Mouse (Mus musculus) CH12.LX (cell line): ENCODE data around the gene Gm12184. TPM values are rescaled to one million over a fixed set of nuclear protein-coding genes. Genes with fewer than 3 reads are reported as not detected.

Source experiments
- DNase-seq: peaks from one replicate; pipeline ENCODE4 v3.0.0-alpha.2; 2013; ENCODE audit errors: extremely low read depth
- H3K27ac ChIP-seq: 2 replicates; pipeline ENCODE4 v1.5.1; 2012; ENCODE audit warnings: low read depth, mild to moderate bottlenecking, control low read depth, moderate library complexity; ENCODE audit not compliant: insufficient read depth
- H3K27me3 ChIP-seq: replicated peaks from 2 replicates; pipeline ENCODE3; 2012; ENCODE audit warnings: inconsistent platforms
- H3K36me3 ChIP-seq, 2 experiments: replicated peaks in 1 of 2; 2 replicates each; pipeline versions ENCODE3 to v1.6.1; 2012; ENCODE audit warnings: inconsistent platforms in 1 of 2, low read length in 1 of 2, mild to moderate bottlenecking in 1 of 2, mixed read lengths in 1 of 2, moderate library complexity in 1 of 2; ENCODE audit not compliant: control insufficient read depth in 1 of 2, insufficient read depth in 1 of 2
- H3K4me1 ChIP-seq, 2 experiments: 2 replicates each; pipeline ENCODE4 v1.6.1; 2012; ENCODE audit warnings: inconsistent platforms in 1 of 2, moderate library complexity in 1 of 2; ENCODE audit not compliant: insufficient read depth in 2 of 2, control insufficient read depth in 1 of 2
- H3K4me2 ChIP-seq: 2 replicates; pipeline ENCODE4 v1.6.1; 2012; ENCODE audit warnings: low read depth, mild to moderate bottlenecking, control low read depth; ENCODE audit not compliant: poor library complexity, insufficient read depth, severe bottlenecking
- H3K4me3 ChIP-seq, 3 experiments: fragments of 150-350 bp in 1 of 3; sonication (generic) in 1 of 3; replicated peaks in 1 of 3; 2 replicates each; pipeline versions ENCODE3 to v1.5.1; 2011 to 2012; ENCODE audit warnings: low read depth in 2 of 3, low read length in 2 of 3, mild to moderate bottlenecking in 2 of 3, moderate library complexity in 2 of 3, control low read depth in 1 of 3, improper control_type of control experiment in 1 of 3, inconsistent platforms in 1 of 3, mixed read lengths in 1 of 3; ENCODE audit not compliant: poor library complexity in 1 of 3
- H3K79me2 ChIP-seq: replicated peaks from 2 replicates; pipeline ENCODE4 v1.6.1; 2012; ENCODE audit warnings: mild to moderate bottlenecking, moderate library complexity; ENCODE audit not compliant: control insufficient read depth, poor library complexity, insufficient read depth, severe bottlenecking; ENCODE audit errors: extremely low read depth
- H3K9ac ChIP-seq: 2 replicates; pipeline ENCODE4 v1.6.1; 2012; ENCODE audit warnings: low read depth, mild to moderate bottlenecking, control low read depth, moderate library complexity; ENCODE audit not compliant: insufficient read depth
- H3K9me3 ChIP-seq: replicated peaks from 2 replicates; pipeline ENCODE3; 2012; ENCODE audit warnings: low read length, inconsistent platforms, mixed read lengths
- CHD2 ChIP-seq: IDR thresholded peaks from 2 replicates; pipeline ENCODE4 v1.6.1; 2011; ENCODE audit warnings: low read length, improper control_type of control experiment
- CTCF ChIP-seq, 2 experiments: IDR thresholded peaks in 1 of 2; conservative IDR thresholded peaks in 1 of 2; 2 replicates each; pipeline ENCODE4 v1.5.1; 2011 to 2012; ENCODE audit warnings: low read depth in 2 of 2, low read length in 2 of 2, improper control_type of control experiment in 1 of 2, inconsistent platforms in 1 of 2, mild to moderate bottlenecking in 1 of 2, moderate library complexity in 1 of 2
- ELF1 ChIP-seq: IDR thresholded peaks from 2 replicates; pipeline ENCODE4 v1.6.1; 2014; ENCODE audit warnings: low read depth, mild to moderate bottlenecking, inconsistent platforms, low read length, improper control_type of control experiment
- EP300 ChIP-seq: IDR thresholded peaks from 2 replicates; pipeline ENCODE4 v1.6.1; 2011; ENCODE audit warnings: low read length, improper control_type of control experiment
- GABPA ChIP-seq: IDR thresholded peaks from 2 replicates; pipeline ENCODE4 v1.6.1; 2012; ENCODE audit warnings: low read depth, low read length, improper control_type of control experiment, inconsistent platforms; ENCODE audit not compliant: insufficient replicate concordance
- HCFC1 ChIP-seq: IDR thresholded peaks from 2 replicates; pipeline ENCODE4 v1.6.1; 2012; ENCODE audit warnings: low read depth, mild to moderate bottlenecking, inconsistent platforms, low read length, improper control_type of control experiment
- IRF4 ChIP-seq: IDR thresholded peaks from 2 replicates; pipeline ENCODE4 v1.6.1; 2014; ENCODE audit warnings: low read depth, mild to moderate bottlenecking, inconsistent platforms, low read length, improper control_type of control experiment
- JUND ChIP-seq: conservative IDR thresholded peaks from 2 replicates; pipeline ENCODE4 v1.6.1; 2011; ENCODE audit warnings: low read depth, low read length, improper control_type of control experiment
- KAT2A ChIP-seq: IDR thresholded peaks from 2 replicates; pipeline ENCODE4 v1.6.1; 2012; ENCODE audit warnings: low read length, improper control_type of control experiment, inconsistent platforms; ENCODE audit not compliant: insufficient replicate concordance
- MAFK ChIP-seq: IDR thresholded peaks from 2 replicates; pipeline ENCODE4 v1.6.1; 2011; ENCODE audit warnings: low read length, improper control_type of control experiment; ENCODE audit not compliant: insufficient replicate concordance
- MAX ChIP-seq: IDR thresholded peaks from 2 replicates; pipeline ENCODE4 v1.6.1; 2011; ENCODE audit warnings: low read length, improper control_type of control experiment
- MEF2A ChIP-seq: IDR thresholded peaks from 2 replicates; pipeline ENCODE4 v1.6.1; 2014; ENCODE audit warnings: low read depth, mild to moderate bottlenecking, inconsistent platforms, low read length, improper control_type of control experiment, borderline replicate concordance
- MXI1 ChIP-seq: IDR thresholded peaks from 2 replicates; pipeline ENCODE4 v1.6.1; 2011; ENCODE audit warnings: mild to moderate bottlenecking, low read depth, low read length, improper control_type of control experiment
- NELFE ChIP-seq: IDR thresholded peaks from 2 replicates; pipeline ENCODE4 v1.6.1; 2011; ENCODE audit warnings: low read depth, low read length, improper control_type of control experiment
- NRF1 ChIP-seq: IDR thresholded peaks from 2 replicates; pipeline ENCODE4 v1.6.1; 2014; ENCODE audit warnings: low read depth, mild to moderate bottlenecking, inconsistent platforms, low read length, improper control_type of control experiment, moderate library complexity
- PAX5 ChIP-seq: IDR thresholded peaks from 2 replicates; pipeline ENCODE4 v1.6.1; 2012; ENCODE audit warnings: low read length, inconsistent platforms, mixed read lengths
- POLR2A ChIP-seq: IDR thresholded peaks from 2 replicates; pipeline ENCODE4 v1.6.1; 2011; ENCODE audit warnings: low read depth, mild to moderate bottlenecking, improper control_type of control experiment, low read length
- POLR2AphosphoS2 ChIP-seq: IDR thresholded peaks from 2 replicates; pipeline ENCODE4 v1.6.1; 2011; ENCODE audit warnings: low read depth, low read length, improper control_type of control experiment
- RAD21 ChIP-seq: IDR thresholded peaks from 2 replicates; pipeline ENCODE4 v1.6.1; 2011; ENCODE audit warnings: low read depth, mild to moderate bottlenecking, low read length, improper control_type of control experiment, moderate library complexity
- RCOR1 ChIP-seq: conservative IDR thresholded peaks from 2 replicates; pipeline ENCODE4 v1.6.1; 2012; ENCODE audit warnings: low read depth, mild to moderate bottlenecking, inconsistent platforms, low read length, improper control_type of control experiment
- SIN3A ChIP-seq: IDR thresholded peaks from 2 replicates; pipeline ENCODE4 v1.6.1; 2012; ENCODE audit warnings: low read length, improper control_type of control experiment, inconsistent platforms
- SMC3 ChIP-seq: IDR thresholded peaks from 2 replicates; pipeline ENCODE4 v1.6.1; 2011; ENCODE audit warnings: low read depth, low read length, improper control_type of control experiment
- TBP ChIP-seq: conservative IDR thresholded peaks from 2 replicates; pipeline ENCODE4 v1.6.1; 2011; ENCODE audit warnings: low read depth, low read length, improper control_type of control experiment
- UBTF ChIP-seq: IDR thresholded peaks from 2 replicates; pipeline ENCODE4 v1.6.1; 2012; ENCODE audit warnings: low read depth, mild to moderate bottlenecking, inconsistent platforms, low read length, improper control_type of control experiment, moderate library complexity
- USF1 ChIP-seq: IDR thresholded peaks from 2 replicates; pipeline ENCODE4 v1.6.1; 2014; ENCODE audit warnings: low read depth, mild to moderate bottlenecking, inconsistent platforms, low read length, improper control_type of control experiment
- USF2 ChIP-seq: conservative IDR thresholded peaks from 2 replicates; pipeline ENCODE4 v1.6.1; 2011; ENCODE audit warnings: low read depth, low read length, improper control_type of control experiment
- ZC3H11A ChIP-seq: IDR thresholded peaks from 2 replicates; pipeline ENCODE4 v1.6.1; 2012; ENCODE audit warnings: low read depth, mild to moderate bottlenecking, inconsistent platforms, low read length, improper control_type of control experiment
- ZKSCAN1 ChIP-seq: IDR thresholded peaks from 2 replicates; pipeline ENCODE4 v1.6.1; 2012; ENCODE audit warnings: low read depth, inconsistent platforms, low read length, improper control_type of control experiment, borderline replicate concordance
- ZMIZ1 ChIP-seq: IDR thresholded peaks from 2 replicates; pipeline ENCODE4 v1.6.1; 2012; ENCODE audit warnings: low read depth, mild to moderate bottlenecking, inconsistent platforms, low read length, improper control_type of control experiment
- ZNF384 ChIP-seq: IDR thresholded peaks from 2 replicates; pipeline ENCODE4 v1.6.1; 2012; ENCODE audit warnings: low read depth, low read length, improper control_type of control experiment, inconsistent platforms
- dilution Hi-C: fragments of 300-500 bp; cut with MboI; formaldehyde crosslinking; loops from 2 replicates; pipeline ENCODE4 v1.14.3; 2020; ENCODE audit warnings: low sequenced_read_pairs; ENCODE audit not compliant: extremely low pct_unique_long_range_greater_than_20kb, extremely low pct_ligation_motif_present
- in situ Hi-C: fragments of 300-500 bp; cut with MboI; formaldehyde crosslinking; loops from 3 replicates; pipeline ENCODE4 v1.14.3; 2019; ENCODE audit warnings: low sequenced_read_pairs, low pct_ligation_motif_present, low pct_unique_long_range_greater_than_20kb, mixed read lengths
- polyA plus RNA-seq: library from polyadenylated mRNA; unstranded; fragments of >175 nt; gene quantifications from 2 replicates; pipeline ENCODE4 v1.2.1, GENCODE M21; 2012; ENCODE audit warnings: low read depth; ENCODE audit not compliant: insufficient read length
- total RNA-seq, 2 experiments: library from RNA; depleted of rRNA; stranded (reverse); fragments of 300-350 nt in 1 of 2; fragments of >200 nt in 1 of 2; gene quantifications; 2 replicates each; pipeline ENCODE4 v1.2.3; 2012 to 2014

The Gm12184 gene
- total and polyA plus RNA-seq, 3 experiments: 5.6 to 51.6 (median 7.1) TPM

- Histone ChIP-seq H3K27me3 (peaks cover 8% of the 10 kb centered on the region), H3K36me3 (peaks cover 3 to 10% of the 10 kb centered on the region in 2 experiments), H3K79me2 (no peaks in the 10 kb centered on the region), H3K4me1 (peaks cover 31 to 90% of the 10 kb centered on the region in 2 experiments), H3K9ac (no peak overlapping the region), H3K27ac (no peak overlapping the region), H3K9me3 (no peaks in the 10 kb centered on the region), H3K4me2 (no peak overlapping the region), H3K4me3 (no peak overlapping the region)
- TF ChIP-seq USF2: no peak
- no peak for TF ChIP-seq EP300
- TF ChIP-seq SIN3A: no peak
- TF ChIP-seq IRF4: no peak
- TF ChIP-seq NRF1: no peak
- TF ChIP-seq NELFE: no peak
- TF ChIP-seq UBTF: no peak
- TF ChIP-seq KAT2A: no peak
- no peak for TF ChIP-seq ZMIZ1
- TF ChIP-seq ZKSCAN1: no peak
- no peak for TF ChIP-seq ZC3H11A
- TF ChIP-seq MAX: no peak
- TF ChIP-seq MEF2A: no peak
- dilution Hi-C loops (no loop called here), in situ Hi-C loops (no loop called here)
- no peak for DNase-seq
Measured at GRCm38 (mm10) chr11:48840805-48841204, 14.3 kb upstream of the Gm12184 start.

GRCm38 (mm10) chr11:48838879-48839680, 12.6 kb upstream of the Gm12184 start:
- Histone ChIP-seq H3K4me2 (peak overlapping the region; percentile 56), H3K9ac (peak overlapping the region; percentile 87), H3K27me3 (peaks cover 8% of the 10 kb centered on the region), H3K27ac (peak overlapping the region; percentile 95), H3K9me3 (no peaks in the 10 kb centered on the region), H3K4me3 (peak overlapping the region; percentile 66 to 89 (median 74)), H3K36me3 (peaks cover 3% of the 10 kb centered on the region in 2 experiments), H3K79me2 (no peaks in the 10 kb centered on the region), H3K4me1 (peaks cover 33 to 85% of the 10 kb centered on the region in 2 experiments)
- dilution Hi-C loops: no loop called here
- in situ Hi-C loops: no loop called here
- peak; percentile 54 for DNase-seq
- TF ChIP-seq NRF1: peak; percentile 20; the same call in 1 of the 2 replicates
- TF ChIP-seq CTCF (conservative IDR thresholded peaks at IDR 0.05 in 1 of 2, IDR thresholded peaks at IDR 0.05 in 1 of 2; ENCODE audit: low read depth in 2 of 2, low read length in 2 of 2): no peak
- TF ChIP-seq GABPA: no peak
- peak; percentile 83 for TF ChIP-seq MXI1
- TF ChIP-seq SIN3A: peak; percentile 45; the same call in 1 of the 2 replicates
- peak; percentile 36; the same call in 1 of the 2 replicates for TF ChIP-seq NELFE
- no peak for TF ChIP-seq MAFK
- TF ChIP-seq RCOR1: no peak
- TF ChIP-seq ZC3H11A: no peak
- TF ChIP-seq HCFC1: no peak
- no peak for TF ChIP-seq POLR2AphosphoS2
- TF ChIP-seq JUND: peak; percentile 67
- peak; percentile 43; the same call in 1 of the 2 replicates for TF ChIP-seq POLR2A
- no peak for TF ChIP-seq USF2
- no peak for TF ChIP-seq RAD21
- no peak for TF ChIP-seq ELF1
- TF ChIP-seq KAT2A: no peak
- peak; percentile 35; the same call in 1 of the 2 replicates for TF ChIP-seq IRF4
- TF ChIP-seq ZKSCAN1: no peak
- no peak for TF ChIP-seq SMC3
- 0 out of 2 replicates have a peak, but pooled peaks have one; percentile 15 for TF ChIP-seq TBP
- no peak for TF ChIP-seq USF1
- TF ChIP-seq UBTF: no peak
- TF ChIP-seq CHD2: peak; percentile 69
- peak; percentile 85 for TF ChIP-seq ZNF384
- TF ChIP-seq PAX5: no peak
- TF ChIP-seq EP300: peak; percentile 68
